Mouse (Mus musculus) neural tube, embryonic 13.5 days (tissue): ENCODE results near the gene St7. TPM values are rescaled to one million over a fixed set of nuclear protein-coding genes. Genes with fewer than 3 reads are reported as not detected.

Source experiments
- ATAC-seq: fragments of 200-750 bp; cut with Nextera tagmentation; 2 replicates; pipeline ENCODE4 v1.8.0; 2017; ENCODE audit warnings: low read depth, mild to moderate bottlenecking, moderate TSS enrichment, moderate library complexity
- H3K27ac ChIP-seq: fragments of 300-500 bp; sonication (generic); replicated peaks from 2 replicates; pipeline ENCODE4 v1.5.1; 2015; ENCODE audit warnings: moderate library complexity, mild to moderate bottlenecking, inconsistent platforms
- H3K27me3 ChIP-seq: fragments of 300-500 bp; sonication (generic); 2 replicates; pipeline ENCODE4 v1.6.1; 2015; ENCODE audit warnings: mild to moderate bottlenecking, inconsistent platforms
- H3K36me3 ChIP-seq: fragments of 300-500 bp; sonication (generic); 2 replicates; pipeline ENCODE4 v1.6.1; 2015; ENCODE audit warnings: mild to moderate bottlenecking, inconsistent platforms
- H3K4me1 ChIP-seq: fragments of 300-500 bp; sonication (generic); replicated peaks from 2 replicates; pipeline ENCODE4 v1.6.1; 2015; ENCODE audit warnings: inconsistent platforms
- H3K4me2 ChIP-seq: fragments of 300-500 bp; sonication (generic); 2 replicates; pipeline ENCODE4 v1.6.1; 2015; ENCODE audit warnings: inconsistent platforms, mild to moderate bottlenecking, moderate library complexity
- H3K4me3 ChIP-seq: fragments of 300-500 bp; sonication (generic); 2 replicates; pipeline ENCODE4 v1.5.1; 2015; ENCODE audit warnings: mild to moderate bottlenecking, inconsistent platforms
- H3K9ac ChIP-seq: fragments of 300-500 bp; sonication (generic); 2 replicates; pipeline ENCODE4 v1.6.1; 2015; ENCODE audit warnings: moderate library complexity, mild to moderate bottlenecking, inconsistent platforms
- H3K9me3 ChIP-seq: fragments of 300-500 bp; sonication (generic); 2 replicates; pipeline ENCODE4 v1.6.1; 2016; ENCODE audit warnings: inconsistent platforms
- WGBS: fragments of 180-500 bp; shearing (Covaris S2); methylation state at CpG from one replicate; pipeline ENCODE4 v1.1.7; 2015; 5-methylcytosine and 5-hydroxymethylcytosine counted together
- polyA plus RNA-seq: library from polyadenylated mRNA; unstranded; fragments of >200 nt; fragmentation: Nextera tagmentation; extraction: Ambion mirVana; gene quantifications from 2 replicates; pipeline ENCODE4 v1.2.1, GENCODE M21; 2015

Gene St7
- polyA plus RNA-seq, 1 experiment from 2014 or later, result 56.9 TPM

DNA sequence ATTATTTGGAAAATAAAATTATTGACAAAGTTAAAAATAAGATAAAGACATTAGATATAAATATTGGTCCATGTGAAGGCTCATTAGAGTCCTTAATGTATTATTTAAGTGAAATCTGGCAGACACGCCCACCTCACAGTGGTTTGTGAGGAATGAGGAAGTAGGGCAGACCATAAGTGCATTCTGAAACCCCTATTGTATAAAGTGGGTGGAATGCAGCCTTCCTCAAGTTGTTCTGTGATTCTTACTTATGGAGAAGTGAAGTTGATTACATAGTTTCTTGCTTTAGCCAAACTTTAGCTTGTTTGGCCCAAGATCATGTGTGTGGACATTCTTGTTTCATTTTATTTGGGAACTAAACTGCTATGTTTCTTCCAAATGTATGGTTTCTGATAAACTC lies 144.9 kb downstream of the St7 start:
- no peak overlapping the region for H3K4me2 ChIP-seq
- no peak for ATAC-seq
- H3K36me3 ChIP-seq, result peaks cover 11% of the 10 kb centered on the region
- H3K9me3 ChIP-seq, result no peaks in the 10 kb centered on the region
- WGBS, result 80% methylated on average over 1 of the region's 1 CpGs
- H3K4me3 ChIP-seq, result no peak overlapping the region
- H3K27ac ChIP-seq, result no peak overlapping the region
- H3K9ac ChIP-seq, result no peak overlapping the region
- H3K4me1 ChIP-seq, result no peaks in the 10 kb centered on the region
- H3K27me3 ChIP-seq, result no peaks in the 10 kb centered on the region

DNA sequence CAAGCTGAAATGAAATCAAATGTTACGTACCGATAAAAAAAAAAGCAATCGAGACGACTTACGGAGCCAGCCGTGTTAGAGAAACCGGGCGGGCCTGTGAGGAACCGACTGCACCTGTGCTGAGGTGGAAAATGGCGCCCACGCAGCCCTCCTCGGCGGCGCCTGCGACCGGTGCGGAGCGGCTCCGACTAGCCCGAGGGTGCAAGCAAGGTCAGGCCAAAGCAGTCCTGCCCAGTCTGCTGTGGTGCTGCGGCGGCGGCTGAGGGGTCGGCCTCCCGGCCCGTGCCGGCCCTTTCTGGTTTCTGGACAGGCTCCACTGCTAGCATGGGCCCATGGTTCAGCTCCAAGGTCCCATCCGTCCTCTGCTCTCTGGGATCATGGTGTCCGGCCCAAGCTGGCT lies 147.7 kb downstream of the St7 start:
- H3K9ac ChIP-seq, result no peak overlapping the region
- 84% methylated on average over 29 of the region's 29 CpGs for WGBS
- ATAC-seq, result no peak

DNA sequence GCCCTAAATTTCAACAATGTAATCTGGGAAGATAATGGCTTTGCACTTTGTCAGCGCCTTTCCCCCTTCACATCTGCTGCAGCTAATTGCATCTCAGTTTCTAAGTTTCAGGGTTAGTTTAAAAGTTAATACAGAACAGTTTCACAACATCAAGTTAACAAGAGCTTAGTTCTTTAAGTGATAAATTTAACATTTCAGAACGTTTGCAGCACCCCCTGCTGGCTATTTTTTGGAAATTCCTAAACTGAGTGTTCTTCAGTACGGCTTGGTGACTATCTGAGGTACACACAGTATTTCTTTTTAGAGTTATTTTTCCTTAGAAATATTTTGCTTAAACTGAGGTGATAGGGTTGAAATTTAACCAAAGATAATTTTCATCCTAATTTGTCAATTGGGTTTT lies 150.0 kb downstream of the St7 start:
- Histone ChIP-seq H3K9me3 (no peaks in the 10 kb centered on the region), H3K9ac (no peak overlapping the region), H3K27me3 (no peaks in the 10 kb centered on the region), H3K4me3 (no peak overlapping the region), H3K27ac (no peak overlapping the region), H3K4me2 (no peak overlapping the region), H3K36me3 (peaks cover 23% of the 10 kb centered on the region), H3K4me1 (no peaks in the 10 kb centered on the region)
- 35% methylated on average over 3 of the region's 3 CpGs for WGBS
- ATAC-seq, result no peak

More for the DNA sequence above, 147.7 kb downstream of the St7 start:
- no peak overlapping the region for H3K4me2 ChIP-seq
- H3K4me1 ChIP-seq, result no peaks in the 10 kb centered on the region
- no peak overlapping the region for H3K27ac ChIP-seq
- H3K27me3 ChIP-seq, result no peaks in the 10 kb centered on the region
- peaks cover 11% of the 10 kb centered on the region for H3K36me3 ChIP-seq
- no peaks in the 10 kb centered on the region for H3K9me3 ChIP-seq
- H3K4me3 ChIP-seq, result no peak overlapping the region

DNA sequence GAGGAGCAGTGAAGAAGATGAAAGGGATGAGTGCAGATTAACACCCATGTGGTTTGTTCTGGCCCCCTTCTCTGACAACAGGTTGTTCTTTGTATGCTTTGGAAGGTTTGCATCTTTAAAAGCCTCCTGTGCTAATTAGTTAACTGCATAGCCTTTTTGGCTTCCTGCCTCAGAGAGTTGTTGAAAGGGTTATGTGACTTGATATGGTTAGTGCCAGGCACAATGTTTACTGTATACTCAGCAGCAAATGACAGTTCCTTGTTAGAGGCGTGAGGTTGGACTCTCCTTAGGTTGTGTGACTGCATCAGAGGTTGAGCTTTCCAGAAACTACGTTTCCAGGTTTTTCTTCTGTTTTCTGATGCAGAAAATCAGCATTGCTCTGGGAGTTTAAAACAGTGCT lies 158.6 kb downstream of the St7 start:
- 65% methylated on average over 2 of the region's 2 CpGs for WGBS
- Histone ChIP-seq H3K9ac (no peak overlapping the region), H3K4me2 (no peak overlapping the region), H3K4me1 (no peaks in the 10 kb centered on the region), H3K27ac (no peak overlapping the region), H3K36me3 (peaks cover 40% of the 10 kb centered on the region), H3K9me3 (no peaks in the 10 kb centered on the region), H3K27me3 (no peaks in the 10 kb centered on the region), H3K4me3 (no peak overlapping the region)
- ATAC-seq, result no peak

DNA sequence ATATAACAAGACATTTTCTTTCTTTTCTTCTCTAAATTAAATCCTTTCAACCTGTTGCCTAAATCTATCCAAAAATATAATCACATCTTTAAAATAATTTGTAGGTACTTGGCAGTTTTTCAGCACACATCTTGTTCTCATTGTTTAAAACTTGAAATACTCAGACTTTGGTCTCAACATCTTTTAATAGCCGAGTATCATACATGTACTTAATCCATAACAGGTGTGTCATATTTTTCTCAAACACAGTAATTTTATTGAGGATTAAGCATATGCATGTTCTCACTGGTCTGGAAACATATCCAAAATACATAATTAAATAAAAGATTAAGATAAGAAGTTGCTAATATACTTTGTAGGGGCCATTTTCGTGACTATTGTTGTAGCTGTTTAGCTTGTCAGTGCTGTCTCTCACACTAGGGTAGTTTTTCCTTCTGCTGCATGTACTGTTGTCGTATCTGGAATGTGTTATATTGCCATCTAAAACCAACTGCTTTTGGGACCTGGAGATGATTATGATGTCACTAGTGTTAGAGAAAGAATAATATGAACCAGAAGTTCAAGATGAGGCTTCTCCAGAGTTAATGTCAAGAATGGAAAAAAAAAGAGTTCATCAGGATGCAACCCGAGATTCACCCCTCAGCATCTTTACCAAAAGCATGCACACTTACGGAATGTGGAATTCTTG lies 161.0 kb downstream of the St7 start:
- peaks cover 31% of the 10 kb centered on the region for H3K36me3 ChIP-seq
- H3K9ac ChIP-seq, result no peak overlapping the region
- no peak for ATAC-seq
- WGBS, result 91% methylated on average over 5 of the region's 5 CpGs
- H3K4me2 ChIP-seq, result no peak overlapping the region
- H3K4me1 ChIP-seq, result no peaks in the 10 kb centered on the region
- H3K27ac ChIP-seq, result no peak overlapping the region
- H3K9me3 ChIP-seq, result no peaks in the 10 kb centered on the region
- H3K27me3 ChIP-seq, result no peaks in the 10 kb centered on the region
- H3K4me3 ChIP-seq, result no peak overlapping the region

DNA sequence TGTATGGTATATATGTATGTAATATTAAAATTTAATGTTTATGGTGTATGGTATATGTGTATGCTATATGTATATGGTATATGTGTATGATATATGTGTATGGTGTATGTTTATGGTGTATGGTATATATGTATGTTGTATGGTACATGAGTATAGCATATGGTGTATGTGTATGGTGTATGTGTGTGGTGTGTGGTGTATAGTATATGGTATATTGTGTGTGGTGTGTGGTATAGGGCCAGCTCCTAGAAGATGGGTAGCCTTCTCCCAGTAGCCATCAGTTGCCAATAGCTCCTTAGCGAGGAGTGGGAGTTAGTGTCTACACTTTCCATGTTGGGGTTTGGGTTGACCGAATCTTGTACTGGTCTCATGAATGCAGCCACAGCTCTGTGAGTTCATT lies 162.9 kb downstream of the St7 start:
- Histone ChIP-seq H3K4me3 (no peak overlapping the region), H3K9me3 (no peaks in the 10 kb centered on the region), H3K4me2 (no peak overlapping the region), H3K27me3 (no peaks in the 10 kb centered on the region), H3K9ac (no peak overlapping the region), H3K4me1 (no peaks in the 10 kb centered on the region), H3K36me3 (peaks cover 39% of the 10 kb centered on the region), H3K27ac (no peak overlapping the region)
- WGBS, result 94% methylated on average over 2 of the region's 2 CpGs
- no peak for ATAC-seq

DNA sequence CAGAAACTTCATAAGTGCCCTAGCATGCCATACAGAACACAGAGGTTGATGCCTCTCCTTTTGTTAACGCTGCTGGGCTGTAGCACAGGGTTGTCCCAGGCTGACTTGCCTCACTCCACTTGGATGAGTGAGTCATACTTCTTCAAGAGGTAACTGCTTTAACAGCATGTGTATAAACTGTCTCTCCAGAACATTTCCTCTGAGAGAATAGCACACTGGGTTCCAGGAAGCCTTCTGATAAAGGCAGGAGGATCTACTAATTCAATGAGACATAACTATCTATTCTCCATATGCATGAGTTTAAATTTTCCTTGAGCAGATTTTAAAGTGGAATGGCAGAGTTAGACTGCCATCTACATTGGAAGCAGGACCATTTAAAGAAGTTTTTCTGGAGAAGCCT lies 166.8 kb downstream of the St7 start:
- H3K4me1 ChIP-seq, result no peaks in the 10 kb centered on the region
- H3K27me3 ChIP-seq, result no peaks in the 10 kb centered on the region
- 90% methylated on average over 1 of the region's 1 CpGs for WGBS

GRCm38 (mm10) chr6:17860463-17860862 lies 167.7 kb downstream of the St7 start:
- no peaks in the 10 kb centered on the region for H3K27me3 ChIP-seq
- ATAC-seq, result no peak
- H3K4me2 ChIP-seq, result no peak overlapping the region
- no peak overlapping the region for H3K27ac ChIP-seq
- H3K9me3 ChIP-seq, result no peaks in the 10 kb centered on the region
- 87% methylated on average over 1 of the region's 1 CpGs for WGBS
- no peak overlapping the region for H3K4me3 ChIP-seq
- H3K36me3 ChIP-seq, result peaks cover 46% of the 10 kb centered on the region
- no peaks in the 10 kb centered on the region for H3K4me1 ChIP-seq
- no peak overlapping the region for H3K9ac ChIP-seq

More for the DNA sequence above, 166.8 kb downstream of the St7 start:
- no peak overlapping the region for H3K4me3 ChIP-seq
- no peaks in the 10 kb centered on the region for H3K9me3 ChIP-seq
- ATAC-seq, result no peak
- H3K9ac ChIP-seq, result no peak overlapping the region
- H3K36me3 ChIP-seq, result peaks cover 49% of the 10 kb centered on the region
- H3K4me2 ChIP-seq, result no peak overlapping the region
- no peak overlapping the region for H3K27ac ChIP-seq

- Histone ChIP-seq H3K4me2 (no peak overlapping the region), H3K4me3 (no peak overlapping the region), H3K9ac (no peak overlapping the region), H3K27me3 (no peaks in the 10 kb centered on the region), H3K27ac (no peak overlapping the region), H3K4me1 (no peaks in the 10 kb centered on the region), H3K36me3 (peaks cover 60% of the 10 kb centered on the region), H3K9me3 (no peaks in the 10 kb centered on the region)
- 70% methylated on average over 1 of the region's 1 CpGs for WGBS
- no peak for ATAC-seq
These were observed 175.1 kb downstream of the St7 start for GRCm38 (mm10) chr6:17867796-17868195.

- H3K4me3 ChIP-seq, result no peak overlapping the region
- 93% methylated on average over 3 of the region's 3 CpGs for WGBS
- no peak for ATAC-seq
These were observed 179.2 kb downstream of the St7 start for GRCm38 (mm10) chr6:17871831-17872372.

GRCm38 (mm10) chr6:17875606-17876005 lies 182.9 kb downstream of the St7 start:
- Histone ChIP-seq H3K4me2 (no peak overlapping the region), H3K27ac (peak overlapping the region; percentile 73), H3K4me1 (peaks cover 9% of the 10 kb centered on the region), H3K36me3 (peaks cover 32% of the 10 kb centered on the region), H3K4me3 (no peak overlapping the region), H3K27me3 (no peaks in the 10 kb centered on the region), H3K9me3 (no peaks in the 10 kb centered on the region), H3K9ac (no peak overlapping the region)
- ATAC-seq, result no peak
- WGBS, result 72% methylated on average over 7 of the region's 7 CpGs

More at GRCm38 (mm10) chr6:17871831-17872372, 179.2 kb downstream of the St7 start:
- H3K4me2 ChIP-seq, result no peak overlapping the region
- no peaks in the 10 kb centered on the region for H3K27me3 ChIP-seq
- H3K27ac ChIP-seq, result no peak overlapping the region
- H3K9me3 ChIP-seq, result no peaks in the 10 kb centered on the region
- H3K9ac ChIP-seq, result no peak overlapping the region
- peaks cover 9% of the 10 kb centered on the region for H3K4me1 ChIP-seq
- peaks cover 48% of the 10 kb centered on the region for H3K36me3 ChIP-seq

- Histone ChIP-seq H3K27ac (peak overlapping the region; percentile 73), H3K9me3 (no peaks in the 10 kb centered on the region), H3K36me3 (peaks cover 27% of the 10 kb centered on the region), H3K4me3 (no peak overlapping the region), H3K4me1 (peaks cover 9% of the 10 kb centered on the region), H3K27me3 (no peaks in the 10 kb centered on the region), H3K4me2 (no peak overlapping the region), H3K9ac (no peak overlapping the region)
- peak; percentile 54; the same call in 1 of the 2 replicates for ATAC-seq
- WGBS, result 90% methylated on average over 3 of the region's 3 CpGs
These were observed 183.4 kb downstream of the St7 start for GRCm38 (mm10) chr6:17876023-17876613.
